Mouse (Mus musculus): Measurements from ENCODE around the gene Slc9a3. TPM values are rescaled to one million over a fixed set of nuclear protein-coding genes. Genes with fewer than 3 reads are reported as not detected.

Slc9a3 gene
- 1 to 10 TPM in 1 of 2 experiments, under 1 TPM in 1; 0.59 to 1.2 TPM for total RNA-seq (2021)
- long read RNA-seq, experiment 1: 0 reads
- long read RNA-seq, experiment 2, full-length matches to known transcripts: 1 of 2 reads
- long read RNA-seq, experiment 2, partial matches to known transcripts: 0 of 2 reads
- long read RNA-seq, experiment 2, other reads (novel, unspliced or antisense): 1 of 2 reads

DNA sequence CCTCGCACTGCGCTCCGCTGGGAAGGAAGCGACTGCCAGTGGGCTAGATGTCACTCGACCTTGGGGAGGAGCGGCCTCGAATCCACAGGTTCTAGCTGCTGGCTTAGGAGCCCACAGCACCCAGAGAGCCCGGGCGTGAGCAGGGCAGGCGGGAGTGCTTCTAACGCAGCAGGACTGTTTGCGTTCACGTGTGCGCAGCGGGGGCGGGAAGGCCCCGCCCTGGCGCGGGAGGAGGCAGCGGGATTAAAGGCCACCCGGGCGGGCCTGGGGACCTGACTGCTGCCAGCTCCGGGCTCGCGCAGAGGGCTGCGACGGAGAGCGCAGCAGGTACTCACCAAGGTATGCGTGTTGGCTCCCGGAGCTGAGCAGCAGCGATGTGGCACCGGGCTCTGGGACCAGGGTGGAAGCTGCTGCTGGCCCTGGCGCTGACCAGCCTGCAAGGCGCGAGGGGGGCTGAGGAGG, at the start of gene Slc9a3:
Slc9a3 (plus strand) TSS at position 317 of the 462 bp plus-strand sequence.
- DNase-seq: peak; percentile 16 to 17

DNA sequence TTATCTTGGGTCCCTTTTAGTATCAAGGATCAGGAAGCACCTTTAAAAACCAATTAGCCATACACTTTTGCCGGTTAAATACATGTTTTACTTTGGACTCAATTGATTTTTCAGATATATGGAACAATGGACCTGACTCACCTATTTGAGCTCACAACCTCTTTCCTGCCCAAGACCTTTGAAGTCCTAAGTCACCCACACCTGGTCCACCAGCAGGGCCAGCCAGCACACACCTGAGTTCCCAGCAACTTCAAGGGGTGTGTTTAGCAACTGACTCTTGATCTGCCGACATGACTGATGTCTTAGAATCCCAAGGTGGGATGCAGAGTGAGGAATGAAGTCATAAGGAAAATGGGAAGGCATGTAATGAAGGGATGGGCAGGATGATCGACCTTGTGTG, 49.5 kb upstream of the Slc9a3 start:
- no peak for DNase-seq

DNA sequence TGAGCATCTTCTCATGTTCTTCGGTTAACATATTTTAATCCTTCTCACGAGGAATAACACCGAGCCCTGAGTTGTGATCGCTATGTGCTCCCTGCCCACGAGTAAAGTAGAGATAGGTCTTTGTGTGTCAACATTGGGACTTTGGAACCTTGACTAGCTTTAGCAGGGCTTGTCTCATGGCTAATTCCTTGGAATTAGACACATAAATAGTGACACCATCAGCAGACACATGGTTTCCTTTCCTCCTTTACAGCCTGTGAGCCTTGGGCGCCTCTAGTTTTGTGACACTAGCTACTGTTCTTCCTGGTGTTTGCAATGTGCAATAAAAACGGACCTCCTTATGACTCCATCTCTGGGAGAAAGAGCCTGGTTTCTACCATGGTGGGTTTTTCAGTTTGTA, 47.9 kb upstream of the Slc9a3 start:
- no peak for DNase-seq

DNA sequence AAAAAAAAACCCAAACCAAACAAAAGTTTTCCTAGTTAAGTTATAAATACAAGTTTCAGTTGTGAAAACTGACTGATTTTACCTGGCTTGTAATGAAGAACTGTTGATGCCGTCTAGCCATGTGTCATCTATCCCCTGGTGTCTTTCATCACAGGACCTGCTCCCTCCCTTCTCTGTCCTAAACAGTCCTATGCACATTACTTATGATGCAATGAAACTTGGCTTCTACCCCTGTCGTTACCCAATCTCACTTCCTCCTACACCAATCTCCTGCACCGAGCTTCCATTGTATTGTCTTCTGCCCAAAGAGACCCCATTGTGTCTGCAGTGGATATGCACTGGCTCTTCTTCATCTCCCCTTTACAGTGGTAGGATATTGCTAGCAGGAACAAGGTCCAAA, 31.0 kb upstream of the Slc9a3 start:
- no peak for DNase-seq

DNA sequence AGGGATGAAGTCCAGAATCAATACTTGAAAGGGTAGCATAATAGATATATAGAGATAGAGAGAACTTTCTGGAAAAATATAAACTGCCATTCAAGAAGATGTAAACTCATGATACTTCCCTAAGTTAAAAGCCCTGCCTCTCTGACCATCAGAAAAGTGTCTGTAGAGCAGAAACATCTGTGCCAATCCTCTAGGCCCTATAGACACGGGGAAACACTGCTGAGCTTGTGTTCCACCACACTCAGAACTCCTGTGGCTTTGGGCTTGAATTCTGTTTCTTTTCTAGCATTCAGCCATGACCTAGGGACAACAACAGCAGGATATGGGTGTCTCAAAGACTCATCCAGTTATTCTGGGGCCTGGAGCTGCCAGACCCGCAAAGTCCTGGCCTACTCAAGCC, 25.3 kb upstream of the Slc9a3 start:
- no peak for DNase-seq

DNA sequence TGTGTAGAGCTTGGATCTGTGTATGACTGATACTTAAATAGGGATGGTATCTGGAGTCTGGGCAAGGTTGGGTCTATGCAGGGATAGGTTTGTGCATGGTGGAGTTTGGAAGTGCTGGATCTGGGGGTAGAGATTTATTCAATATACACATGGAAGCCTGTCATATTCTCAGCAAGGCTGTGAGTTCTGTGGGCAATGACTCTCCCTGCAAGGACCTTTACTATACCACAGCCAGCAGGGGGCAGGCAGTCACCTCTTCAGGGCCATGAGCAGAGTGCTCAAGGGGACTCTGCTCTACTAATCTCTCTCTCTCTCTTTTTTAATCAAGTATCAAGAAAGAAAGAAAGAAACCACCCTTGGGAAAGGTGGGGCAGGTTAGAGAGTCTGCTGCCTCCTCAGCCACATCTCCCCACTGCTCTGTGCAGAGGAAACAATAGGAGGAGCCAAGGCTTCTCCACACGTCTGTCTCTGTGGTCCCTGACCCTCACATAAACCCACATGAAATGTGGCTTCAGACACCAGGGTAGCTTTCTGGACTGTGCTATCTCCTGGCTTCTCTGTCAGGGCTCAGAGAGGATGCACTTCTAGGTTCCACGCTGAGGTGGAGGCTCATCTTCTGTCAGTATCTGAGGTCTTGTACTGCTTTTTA, 24.4 kb upstream of the Slc9a3 start:
- DNase-seq: peak; percentile 61 to 82

DNA sequence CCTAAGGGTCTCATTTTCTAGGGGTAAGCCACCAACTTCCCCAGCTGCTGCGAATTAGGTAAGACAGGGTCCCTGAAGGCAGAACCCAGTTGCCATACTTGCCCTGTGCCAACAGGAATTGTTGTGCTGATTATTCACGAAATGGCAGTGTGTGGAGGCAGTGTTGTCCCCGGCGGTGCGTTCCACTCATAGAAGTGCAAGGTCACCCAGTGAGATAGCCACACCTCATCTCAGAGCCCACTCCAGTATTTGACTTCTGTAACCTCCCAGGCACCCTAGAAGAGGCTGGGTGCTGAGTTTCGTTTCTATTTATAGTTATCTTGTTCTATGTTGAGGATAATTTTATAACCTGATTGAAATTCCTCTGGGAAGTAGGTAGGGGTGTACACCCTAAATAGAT, 22.3 kb upstream of the Slc9a3 start:
- peak; percentile 32 to 47 for DNase-seq

DNA sequence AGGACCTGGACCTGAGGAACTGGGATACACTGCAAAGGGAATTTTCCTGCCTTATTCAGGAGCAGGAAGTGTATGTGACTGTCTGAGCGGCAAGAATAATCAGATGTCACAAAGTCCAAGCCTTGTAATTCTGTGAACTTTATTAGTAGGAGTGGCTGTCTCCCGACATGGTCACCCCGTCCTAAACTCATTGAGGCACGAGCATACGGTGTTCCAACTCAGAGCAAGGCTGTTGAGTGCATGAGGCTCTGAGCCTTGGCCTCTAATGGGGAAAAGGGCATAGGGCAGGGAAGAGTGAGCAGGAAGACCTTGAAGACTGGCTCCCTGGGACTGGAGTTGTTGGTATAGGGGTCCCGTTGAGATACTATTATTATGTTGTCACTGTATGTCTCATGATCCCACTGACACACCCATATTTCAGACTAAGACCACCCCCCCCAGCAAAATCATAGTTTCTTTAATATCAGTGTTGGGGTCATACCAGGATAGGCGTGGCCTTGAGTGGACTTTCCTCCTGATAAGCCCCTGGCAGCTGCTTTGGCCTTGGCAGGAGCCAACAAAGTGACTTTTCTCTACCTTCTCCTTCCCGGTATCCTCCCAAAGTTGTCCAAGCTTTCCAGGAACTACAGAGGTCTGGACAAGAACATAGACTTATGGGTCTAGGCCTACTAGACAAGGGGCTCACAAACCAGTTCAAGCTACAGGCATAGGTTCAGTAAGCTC, 19.0 kb upstream of the Slc9a3 start:
- DNase-seq: no peak

DNA sequence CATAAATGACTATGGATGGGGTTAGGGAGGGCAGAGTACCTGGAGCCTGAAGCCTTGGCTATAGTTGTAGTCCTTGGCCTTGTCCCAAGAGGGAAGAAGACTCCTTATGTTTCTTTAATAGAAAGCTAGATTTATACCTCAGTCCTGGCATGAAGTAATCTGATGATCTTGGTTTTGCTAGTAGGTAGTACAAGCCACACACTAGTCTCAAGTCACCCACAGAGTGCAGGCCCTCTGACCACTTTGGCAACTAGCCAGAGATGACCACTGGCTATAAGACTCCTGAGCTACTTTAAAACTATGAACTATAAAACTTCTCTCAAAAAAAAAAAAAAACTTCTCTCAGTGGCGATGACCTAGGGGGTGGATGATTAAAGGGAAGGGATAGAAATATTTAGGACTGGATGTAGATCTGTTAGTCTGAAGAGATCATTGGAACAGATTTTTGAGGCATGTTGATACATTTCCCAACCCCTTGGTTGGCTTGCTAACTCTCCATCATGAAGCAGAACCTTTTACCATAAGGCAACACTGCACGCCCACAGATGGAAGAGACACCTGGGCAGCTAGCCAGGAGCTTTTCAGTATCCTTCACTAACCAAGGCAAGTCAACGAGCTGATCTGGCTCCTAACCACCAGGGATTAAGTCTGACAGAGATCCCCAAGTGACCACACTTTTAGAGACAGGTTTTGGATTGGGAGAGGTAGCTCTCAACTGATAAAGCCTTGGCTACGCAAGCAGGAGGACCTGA, 18.2 kb upstream of the Slc9a3 start:
- DNase-seq: no peak

DNA sequence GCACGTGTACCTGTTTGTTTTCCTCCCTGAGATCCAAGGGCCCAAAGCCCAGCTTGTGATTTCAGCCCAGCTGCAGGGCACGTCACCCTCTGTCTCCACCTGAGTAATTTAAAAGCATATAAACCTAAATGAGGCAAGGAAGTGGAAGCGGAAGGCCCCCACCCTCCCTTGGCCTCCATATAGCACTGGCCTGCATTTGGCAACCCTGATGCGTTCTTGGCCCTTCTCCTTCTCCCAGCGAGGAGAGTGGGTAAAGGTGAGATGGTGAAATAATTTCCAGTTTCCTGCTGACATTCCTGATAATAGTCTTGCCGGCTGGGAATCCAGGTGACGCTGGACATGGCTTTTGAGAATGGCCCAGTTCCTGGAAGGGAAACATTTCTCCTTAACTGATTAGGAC, 16.8 kb upstream of the Slc9a3 start:
- no peak for DNase-seq

DNA sequence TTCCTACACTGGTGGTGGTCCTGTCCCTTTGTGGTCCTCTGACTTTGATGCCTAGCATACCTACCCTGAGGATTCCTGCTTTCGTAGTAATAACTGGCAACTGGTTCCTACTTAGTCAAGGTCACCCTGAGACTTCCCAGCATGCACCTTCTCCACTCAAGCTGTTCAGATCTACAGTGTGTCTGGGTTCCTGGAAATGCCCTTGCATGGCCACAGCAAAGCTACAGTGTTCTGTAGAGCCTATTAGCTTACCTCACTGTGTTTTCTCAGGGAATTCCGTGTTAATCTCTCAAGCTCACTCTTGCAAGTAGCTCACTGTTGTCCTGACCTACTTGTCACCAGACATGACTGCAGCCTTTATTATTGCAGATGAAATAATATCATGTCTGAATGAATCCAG, 13.8 kb upstream of the Slc9a3 start:
- DNase-seq: no peak

DNA sequence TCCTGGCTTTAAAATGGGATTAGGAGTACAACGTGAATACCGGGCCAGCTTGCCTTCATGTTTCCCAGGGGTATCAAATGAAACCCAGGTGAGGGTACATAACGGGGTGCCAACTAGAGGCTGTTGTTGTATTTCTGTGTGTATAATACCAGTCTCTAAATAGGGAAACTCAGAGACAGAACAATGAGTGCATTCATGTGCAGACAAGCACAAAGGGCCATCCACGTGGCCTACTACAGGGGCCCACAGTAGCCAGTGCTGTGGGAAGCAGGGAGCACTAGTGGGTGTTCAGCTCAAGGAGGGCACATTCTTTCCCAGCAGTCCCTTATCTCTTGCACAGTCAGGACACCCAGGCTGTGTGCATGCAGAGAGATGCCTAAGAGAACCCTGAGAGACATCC, 8.7 kb upstream of the Slc9a3 start:
- no peak for DNase-seq

DNA sequence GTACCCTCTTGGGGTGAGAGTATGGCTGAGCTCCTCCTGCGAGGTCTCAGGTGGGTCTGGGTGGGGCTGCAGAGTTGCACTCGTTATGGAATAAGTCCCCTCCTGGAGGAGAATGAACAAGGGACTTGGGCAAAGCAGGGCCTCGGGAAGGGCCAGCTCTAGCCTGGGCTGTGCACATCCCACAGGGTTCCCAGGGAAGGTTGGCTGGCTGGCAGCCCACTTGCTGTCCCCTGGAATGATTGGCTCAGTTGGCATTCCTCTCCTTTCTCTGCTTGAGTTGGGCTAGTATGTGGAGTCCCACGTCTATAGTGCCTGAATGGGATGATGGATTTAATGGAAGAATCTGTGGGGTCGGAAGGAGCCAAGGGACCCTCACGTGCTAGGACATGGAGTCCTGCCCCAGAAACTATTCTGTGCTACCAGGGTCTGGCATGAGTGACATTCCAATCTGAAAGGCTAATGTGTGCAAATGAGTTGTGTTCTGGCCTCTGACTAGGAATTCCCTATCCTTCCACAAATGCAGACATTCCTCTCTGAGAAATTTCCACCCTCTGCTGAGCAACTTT, 7.5 kb upstream of the Slc9a3 start:
- no peak for DNase-seq

DNA sequence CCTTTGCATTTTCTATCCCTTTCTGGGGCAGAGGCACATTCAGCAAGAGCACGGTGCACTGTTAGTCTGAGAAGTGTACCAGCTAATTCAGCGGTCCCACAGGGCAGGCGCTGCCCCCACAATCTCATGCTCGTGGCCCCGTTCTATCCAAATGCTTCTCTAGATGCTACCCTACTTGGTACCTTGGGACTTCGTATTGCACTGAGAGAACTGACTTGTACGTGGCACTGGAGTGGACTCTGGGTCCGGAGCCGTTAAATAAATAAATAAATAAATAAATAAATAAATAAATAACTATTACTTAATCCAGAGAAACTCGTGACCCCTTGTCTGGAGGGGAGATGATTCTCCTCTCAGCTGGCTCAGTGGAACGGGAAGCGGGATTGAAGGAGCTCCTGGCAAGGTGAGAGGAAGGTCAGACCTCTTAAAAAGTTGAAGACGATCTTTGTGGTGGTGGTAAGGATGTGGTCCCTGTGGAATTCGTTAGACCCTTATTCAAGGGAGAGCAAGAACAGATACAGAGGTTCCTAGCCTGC, 606 bp downstream of the Slc9a3 start:
- no peak for DNase-seq

DNA sequence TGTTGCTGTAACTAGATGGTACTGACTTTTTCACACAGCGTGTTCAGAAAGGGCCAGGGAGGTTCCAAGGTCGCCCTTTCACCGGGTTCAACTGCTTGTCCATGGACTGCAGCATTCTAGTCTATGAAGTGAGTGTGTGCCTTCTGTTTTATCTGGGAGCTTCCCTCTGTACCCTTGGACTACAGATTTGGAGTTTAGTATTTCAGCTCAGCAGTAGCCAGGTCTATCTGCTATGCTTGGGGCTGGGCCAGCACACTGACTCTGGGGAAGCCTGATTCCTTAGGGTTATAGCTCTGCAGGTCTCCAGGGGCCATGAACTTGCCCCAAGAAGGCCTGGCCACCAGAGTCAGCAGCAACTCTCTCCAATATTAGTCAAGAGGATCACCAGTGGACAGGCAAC, 1.4 kb downstream of the Slc9a3 start:
- DNase-seq: no peak

DNA sequence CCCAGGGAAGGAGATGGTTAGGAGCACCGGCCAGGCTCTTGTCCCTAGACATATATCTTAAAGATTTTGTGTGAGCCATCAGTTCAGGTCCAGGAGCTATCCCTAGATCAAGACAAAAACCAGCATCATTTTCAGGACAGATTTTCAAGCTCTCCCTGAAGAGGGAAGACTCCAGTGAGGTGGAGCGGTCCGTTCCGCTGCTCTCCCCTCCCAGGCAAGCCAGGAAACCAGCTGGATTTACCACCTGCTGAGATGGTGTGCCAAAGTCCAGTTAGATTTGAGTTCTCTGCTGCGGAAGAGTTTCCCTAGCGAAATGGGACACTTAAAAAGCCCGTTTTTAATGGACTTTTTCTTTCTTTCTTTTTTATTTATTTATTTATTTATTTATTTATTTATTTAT, 6.3 kb downstream of the Slc9a3 start:
- DNase-seq: no peak

DNA sequence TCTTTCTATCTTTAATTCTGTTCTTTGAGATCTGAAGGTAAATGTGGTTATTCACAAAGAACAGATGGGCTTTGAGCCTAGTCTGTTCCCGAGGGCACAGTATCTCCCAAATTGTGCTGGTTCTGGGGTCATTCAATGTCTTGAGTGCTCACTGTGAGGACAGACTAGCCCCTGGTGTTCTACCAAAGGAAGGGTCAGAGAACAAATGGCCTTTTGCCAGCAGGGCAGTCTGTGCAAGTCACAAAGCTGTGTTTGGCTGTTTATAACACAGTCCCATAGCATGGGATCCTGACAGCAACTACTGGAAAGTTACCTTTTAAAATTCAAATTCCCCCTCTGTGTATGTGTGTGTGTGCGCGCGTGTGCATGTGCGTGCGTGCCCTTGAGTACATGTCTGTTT, 8.7 kb downstream of the Slc9a3 start:
- no peak for DNase-seq

DNA sequence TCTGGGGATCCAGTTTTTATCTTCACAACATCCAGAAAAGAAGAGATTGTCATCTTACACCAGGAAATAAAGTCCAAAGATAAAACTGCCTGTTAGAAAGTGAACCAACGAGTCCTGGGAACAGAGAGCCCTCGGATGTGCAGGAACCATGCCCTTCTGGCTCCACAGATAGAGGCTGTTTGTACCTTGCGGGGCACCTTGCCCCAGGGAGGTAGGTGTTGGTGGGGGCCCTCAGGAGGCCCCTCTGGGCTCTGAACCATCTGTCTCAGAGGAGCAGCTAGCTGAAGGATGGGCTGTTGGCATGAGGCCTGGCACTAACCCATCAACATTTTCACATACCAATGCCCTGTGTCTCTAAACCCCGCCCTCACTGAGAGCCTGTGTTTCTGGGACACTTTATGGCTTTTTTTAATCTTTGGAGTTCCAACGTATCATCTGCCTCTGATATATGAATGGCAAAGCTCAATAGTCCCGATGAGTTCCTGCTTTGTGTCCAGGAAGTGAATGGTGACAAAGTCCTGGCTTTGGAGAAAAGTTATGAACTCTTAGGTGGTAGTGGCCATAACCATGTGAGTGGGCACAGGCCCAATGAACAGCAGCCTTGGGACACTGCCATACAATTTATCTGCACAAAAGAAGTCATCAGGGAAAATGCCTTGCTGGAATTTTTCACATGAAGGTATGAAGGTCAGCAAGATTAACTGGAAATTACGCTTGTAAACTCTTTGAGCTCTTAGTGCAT, 17.8 kb downstream of the Slc9a3 start:
- DNase-seq: no peak

DNA sequence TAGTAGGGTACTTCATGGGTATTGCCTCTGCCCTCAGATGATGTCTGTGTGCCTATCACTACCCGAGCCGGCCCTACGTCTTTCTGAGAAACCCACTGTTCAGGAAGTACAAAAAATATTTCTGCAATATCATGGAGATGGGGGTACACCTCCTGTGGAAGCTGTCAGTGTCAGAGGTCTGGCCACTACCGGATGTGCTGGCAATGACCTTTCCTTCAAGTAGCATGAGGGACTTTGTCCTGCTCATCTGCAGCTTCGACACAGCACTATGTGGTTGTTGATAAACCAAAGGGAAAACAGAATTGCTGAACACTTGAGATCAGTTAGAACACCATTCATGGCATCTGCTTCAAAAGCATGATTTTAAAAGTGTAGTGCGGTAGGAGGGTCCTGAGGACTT, 19.5 kb downstream of the Slc9a3 start:
- no peak for DNase-seq

DNA sequence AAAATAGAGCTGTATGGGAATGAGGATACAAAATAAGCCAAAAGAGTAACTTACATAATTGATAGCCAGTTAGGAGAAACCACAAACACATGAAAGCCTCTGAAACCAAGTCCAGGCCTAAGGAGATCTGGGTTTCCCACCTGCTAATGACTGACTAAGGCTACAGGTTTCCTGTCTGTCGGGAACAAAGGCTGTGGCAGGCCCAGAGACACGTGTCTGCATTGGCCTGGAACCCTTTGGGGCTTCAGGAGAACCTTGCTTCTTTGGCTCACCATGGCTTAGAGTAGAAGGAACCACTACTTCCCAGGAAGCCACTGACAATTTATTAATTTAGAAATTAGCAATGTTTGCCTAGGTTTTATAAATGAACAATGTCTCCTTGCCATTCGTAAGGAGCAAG, 22.0 kb downstream of the Slc9a3 start:
- no peak for DNase-seq

DNA sequence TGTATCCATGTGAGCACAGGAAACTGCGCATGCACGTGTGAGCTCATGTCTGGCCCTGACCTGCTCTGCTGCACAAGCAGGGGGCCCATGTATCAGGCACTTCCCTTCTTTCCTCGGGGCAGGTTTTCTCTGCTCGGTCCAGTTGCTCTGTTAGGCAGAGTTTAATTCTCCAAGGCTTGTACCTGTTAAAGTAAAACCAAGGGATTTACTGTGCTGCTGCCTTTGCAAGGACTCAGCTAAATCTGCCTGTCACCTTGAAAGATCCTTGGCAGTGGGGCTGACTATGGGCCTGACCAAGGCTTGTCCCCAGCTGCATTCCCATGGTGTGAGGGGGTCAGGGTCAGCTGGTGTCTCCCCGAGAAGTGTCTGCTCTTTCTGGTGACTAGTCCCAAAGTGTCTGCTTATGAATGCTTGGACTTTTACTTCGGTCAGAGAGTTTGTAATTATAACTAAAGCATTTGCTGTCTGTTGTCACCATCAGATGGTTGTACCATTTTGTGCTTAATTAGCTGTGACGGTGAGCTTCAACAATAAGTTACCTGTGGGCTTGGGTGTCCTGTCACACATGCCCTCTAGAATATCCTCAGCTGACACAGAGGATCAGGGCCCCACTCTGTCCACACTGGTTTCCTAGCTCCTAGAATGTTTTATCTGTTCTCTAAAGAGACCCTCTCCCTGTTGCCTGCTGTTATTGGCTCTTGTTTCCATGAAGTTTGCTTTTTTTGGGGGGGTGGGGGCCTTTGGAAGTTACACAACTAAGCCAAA, 23.0 kb downstream of the Slc9a3 start:
- DNase-seq: peak in 1 of 2 experiments; percentile 7

All from heart, adult 18-20 months (tissue).